Mouse (Mus musculus) frontal cortex, postnatal 14 days (tissue): ENCODE data around the gene Tyrp1.
A peak's percentile ranks its signal among the peaks of the same experiment; 100 is the strongest.

Experiments used
- DNase-seq, 2 experiments: peaks; one replicate each; pipeline ENCODE4 v3.0.0; 2022; ENCODE audit warnings: low spot score in 2 of 2

Tyrp1 gene

DNA sequence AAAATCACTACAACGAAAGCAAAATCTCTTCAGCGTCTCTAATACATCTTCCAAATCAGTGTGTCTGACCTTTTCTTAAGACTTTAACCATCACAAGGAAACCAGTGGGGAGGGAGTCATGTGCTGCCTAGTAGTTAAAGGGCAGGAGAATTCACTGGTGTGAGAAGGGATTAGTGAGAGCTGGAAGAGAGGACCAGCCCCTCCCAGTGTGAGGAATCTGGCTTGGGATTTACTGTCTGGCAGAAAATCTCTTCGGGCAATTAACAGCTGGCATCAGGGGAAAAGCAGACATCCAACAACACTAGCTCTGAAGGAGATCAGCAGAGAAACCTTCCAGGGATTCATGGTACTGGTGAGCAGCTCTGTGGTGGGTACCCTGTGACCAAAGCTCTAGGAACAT lies at the start of gene Tyrp1:
Gene Tyrp1 (plus strand): TSS at position 74 of the 400 bp plus-strand sequence.
- DNase-seq, result no peak

DNA sequence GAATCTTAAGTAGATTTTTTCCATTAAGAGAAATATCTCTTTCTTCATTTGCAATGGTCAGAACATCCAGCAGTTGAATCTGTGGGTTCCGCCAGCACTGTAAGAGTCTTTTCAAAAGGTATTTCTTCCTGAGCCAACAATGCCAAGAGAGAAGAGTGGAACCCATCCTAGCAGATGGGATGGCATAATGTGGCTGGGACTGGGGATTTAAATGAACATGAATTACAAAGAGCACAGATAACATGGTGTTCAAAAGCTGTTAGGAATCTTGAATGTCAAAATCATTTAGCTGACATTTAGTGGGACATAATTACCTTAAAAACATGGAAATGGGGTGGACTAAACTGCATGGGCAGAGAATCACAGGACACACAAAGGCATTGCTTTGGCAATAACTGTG lies 45.6 kb upstream of the Tyrp1 start:
- DNase-seq, result no peak

DNA sequence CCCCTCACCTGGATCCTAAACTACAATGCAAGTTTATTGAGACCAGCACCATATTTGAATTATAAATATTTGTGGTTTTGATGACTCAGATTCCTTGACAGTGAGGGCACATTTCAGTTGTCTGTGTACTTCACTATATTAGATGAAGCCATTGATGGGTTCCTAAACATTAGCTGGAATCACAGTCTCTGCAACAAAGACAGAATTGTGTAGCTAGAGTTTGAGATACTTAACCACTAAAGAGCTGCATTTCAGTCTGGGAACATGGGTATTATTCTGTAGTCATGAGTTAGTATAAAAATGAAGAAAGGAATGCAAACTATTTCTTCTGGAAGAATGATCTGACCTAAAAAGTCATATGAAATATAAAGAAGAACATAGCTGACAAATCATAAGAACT lies 14.4 kb upstream of the Tyrp1 start:
- no peak for DNase-seq

DNA sequence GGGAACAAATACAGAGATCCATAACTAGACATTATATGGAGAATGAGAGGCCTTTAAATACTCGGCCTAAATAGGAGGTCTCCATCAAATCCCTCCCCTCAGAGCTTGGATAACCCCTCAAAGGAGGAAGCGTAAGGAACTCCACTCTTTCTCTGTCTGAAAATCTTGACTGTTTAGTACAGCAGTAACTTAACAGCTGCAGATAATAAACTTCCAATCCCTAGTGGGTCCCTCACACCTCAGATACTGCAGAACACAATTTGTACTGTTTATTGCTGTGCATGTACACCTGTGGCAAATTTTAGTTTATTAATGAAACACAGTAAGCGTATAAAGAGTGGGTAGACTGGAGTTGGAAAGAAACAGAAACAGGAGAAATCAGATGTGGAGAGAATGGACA lies 12.0 kb upstream of the Tyrp1 start:
- DNase-seq, result no peak

DNA sequence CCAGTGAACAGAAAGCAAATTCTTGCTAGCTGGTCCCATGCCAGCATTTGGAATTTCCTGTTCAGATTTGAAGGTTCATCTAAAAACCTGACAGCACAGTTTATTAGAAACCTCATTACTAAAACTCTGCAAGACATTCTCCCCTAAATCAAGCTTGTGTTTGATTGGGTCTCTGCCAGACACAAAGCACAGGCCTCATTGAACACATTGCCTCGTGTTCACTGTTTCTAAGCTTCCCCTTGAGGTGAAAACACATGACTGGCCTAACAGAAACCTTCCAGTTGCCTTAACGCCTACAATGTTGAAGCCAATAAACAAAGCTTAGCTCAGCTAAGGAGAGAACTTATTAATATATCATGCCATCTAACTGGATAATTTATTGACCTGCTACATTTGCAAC lies 5.7 kb upstream of the Tyrp1 start:
- no peak for DNase-seq

DNA sequence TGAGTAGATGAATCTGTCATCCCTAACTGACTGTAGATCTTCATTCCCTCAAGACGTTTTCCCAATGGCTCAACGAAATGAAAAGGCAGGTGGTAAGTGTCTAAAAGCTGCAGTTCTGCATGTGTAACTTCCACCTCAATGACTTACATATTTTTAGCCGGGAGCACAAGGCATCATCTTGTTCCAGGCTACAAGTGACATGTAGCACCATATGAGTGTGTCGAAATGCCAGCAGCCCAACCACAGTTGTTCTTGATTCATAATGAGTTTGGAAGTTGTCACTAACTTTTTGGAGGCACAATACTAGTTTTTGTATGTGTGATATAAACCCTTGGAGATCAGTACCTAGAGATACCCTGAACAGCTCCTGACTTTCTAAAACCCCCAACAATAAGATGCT lies 5.4 kb downstream of the Tyrp1 start:
- DNase-seq, result no peak

DNA sequence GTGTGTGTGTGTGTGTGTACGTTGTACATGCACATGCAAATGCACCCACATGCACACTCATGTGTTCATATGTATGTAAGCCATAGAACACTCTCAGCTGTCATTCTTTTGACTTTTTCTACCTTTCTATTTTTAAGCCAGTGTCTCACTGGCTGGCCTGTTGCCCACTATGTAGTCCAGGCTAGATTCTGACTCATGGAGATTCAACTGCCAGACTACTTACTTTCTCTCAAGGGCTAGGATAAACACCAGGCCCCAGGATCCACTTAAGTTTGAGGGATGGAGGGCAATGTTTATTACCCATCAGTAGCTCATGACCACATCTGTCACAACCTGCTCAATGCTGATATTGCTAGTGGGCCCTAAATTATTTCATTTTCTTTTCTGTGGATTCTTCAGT lies 8.1 kb downstream of the Tyrp1 start:
- no peak for DNase-seq

DNA sequence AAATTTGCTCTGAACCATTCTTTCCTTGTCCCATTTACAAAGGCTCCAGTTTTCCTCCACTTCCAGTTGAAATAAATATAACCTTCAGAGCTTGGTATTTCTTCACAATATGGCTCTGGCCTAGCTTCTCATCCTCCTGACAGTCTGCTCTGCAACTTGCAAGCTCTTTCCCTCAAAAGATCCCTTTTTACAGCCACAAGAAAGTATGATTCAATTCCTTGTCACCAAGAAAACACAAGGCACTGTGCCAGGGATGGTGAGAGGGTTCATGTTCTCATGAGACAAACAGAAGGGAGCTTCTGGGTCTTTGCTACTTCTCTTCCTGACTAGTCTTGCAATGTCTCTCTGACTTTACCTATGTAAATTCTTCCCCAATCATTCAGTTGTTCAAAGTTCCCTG lies 9.8 kb downstream of the Tyrp1 start:
- DNase-seq, result no peak

DNA sequence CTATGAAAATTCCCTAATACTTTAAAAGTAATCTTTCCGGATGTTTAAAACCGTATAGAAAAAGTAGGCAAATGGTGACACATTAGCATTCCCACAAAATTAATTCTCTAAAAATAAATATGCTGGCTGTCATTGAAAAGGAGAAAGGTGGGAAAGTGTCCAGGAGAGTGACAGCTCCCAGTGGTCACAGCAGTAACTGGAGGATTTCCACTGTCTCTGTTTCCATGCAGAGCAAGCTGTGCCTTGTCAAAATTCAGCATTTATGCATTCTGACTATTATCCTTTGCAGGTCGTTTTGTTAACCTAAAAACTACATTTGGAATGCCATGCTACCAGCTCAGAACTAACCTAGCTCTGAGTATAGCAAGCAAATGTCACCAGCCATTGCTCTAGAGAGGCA lies 12.1 kb downstream of the Tyrp1 start:
- no peak for DNase-seq

DNA sequence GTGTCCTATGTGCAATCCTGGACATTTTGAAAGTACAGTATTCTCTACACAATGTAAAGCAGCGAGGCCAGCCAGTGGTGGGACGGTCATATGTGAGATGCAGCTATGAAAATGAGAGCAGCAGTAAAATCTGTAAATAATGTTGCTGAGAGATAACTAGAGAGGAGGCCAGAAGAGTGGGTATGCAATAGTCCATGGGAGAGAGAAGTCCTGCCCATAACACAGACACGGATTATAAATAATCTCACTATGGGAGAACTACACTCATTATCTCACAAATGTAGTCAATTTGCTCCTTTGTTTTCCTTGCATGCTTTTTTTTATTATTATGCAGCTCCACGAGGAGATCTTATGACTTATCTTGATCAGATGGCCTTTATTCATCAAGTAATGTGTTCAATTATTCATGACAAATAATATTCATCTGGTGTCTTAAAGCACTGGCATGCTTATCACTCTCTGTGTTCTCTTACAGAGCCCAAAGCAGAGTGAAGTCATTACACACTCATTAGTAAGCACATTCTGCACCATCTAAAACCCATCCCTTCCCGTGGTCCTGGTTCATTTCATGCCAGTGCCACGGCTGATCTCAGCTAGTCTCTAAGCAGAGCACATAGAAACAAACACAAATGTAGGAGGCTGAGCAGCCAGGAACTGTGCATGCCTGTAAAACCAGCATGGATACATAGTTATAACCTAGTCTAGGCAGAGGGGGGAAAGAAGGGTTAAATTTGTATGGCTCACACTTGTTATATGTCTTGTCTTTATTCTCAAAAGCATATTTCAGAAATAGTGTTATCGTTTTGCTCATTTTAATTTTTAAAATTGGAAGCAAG lies 18.9 kb downstream of the Tyrp1 start:
- no peak for DNase-seq

DNA sequence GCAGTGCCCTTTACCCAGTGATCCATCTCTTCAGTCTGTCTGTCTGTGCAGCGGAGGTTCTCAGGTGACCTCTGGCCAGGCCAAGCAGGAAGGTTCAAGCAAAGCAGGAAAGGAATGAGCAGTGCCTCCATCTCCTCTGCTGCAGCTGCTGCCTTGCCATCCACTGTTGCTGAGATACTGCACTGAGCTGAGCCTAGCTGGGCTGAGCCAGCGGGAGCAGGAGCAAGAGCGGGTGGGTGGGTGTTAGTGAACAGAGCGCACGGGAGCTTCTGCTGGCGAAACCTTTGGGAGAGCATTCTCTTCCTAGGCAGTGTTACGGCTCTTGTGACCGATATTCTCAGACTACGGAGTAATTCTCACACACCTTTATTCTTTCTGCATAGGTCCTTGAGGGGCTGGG lies 21.6 kb downstream of the Tyrp1 start:
- peak in 1 of 2 experiments; percentile 16 for DNase-seq

DNA sequence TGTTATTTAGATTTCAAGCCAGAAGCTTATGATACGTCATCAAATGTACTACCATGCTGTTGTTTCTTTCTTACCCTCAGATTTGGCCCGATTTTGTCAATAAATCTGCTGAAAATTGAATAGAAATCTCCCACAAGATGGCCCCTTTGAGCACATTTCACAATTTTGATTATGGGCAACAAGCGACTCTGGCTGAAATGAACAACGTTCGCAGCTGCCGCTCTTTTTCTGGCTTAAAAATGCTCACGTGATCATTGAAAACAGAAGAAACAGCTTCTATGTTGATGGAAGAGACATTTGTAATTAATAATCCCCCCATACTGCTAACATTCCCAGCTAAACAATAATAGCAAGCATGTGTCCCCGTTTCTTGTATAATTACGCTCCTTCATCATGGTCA lies 29.0 kb downstream of the Tyrp1 start:
- no peak for DNase-seq

DNA sequence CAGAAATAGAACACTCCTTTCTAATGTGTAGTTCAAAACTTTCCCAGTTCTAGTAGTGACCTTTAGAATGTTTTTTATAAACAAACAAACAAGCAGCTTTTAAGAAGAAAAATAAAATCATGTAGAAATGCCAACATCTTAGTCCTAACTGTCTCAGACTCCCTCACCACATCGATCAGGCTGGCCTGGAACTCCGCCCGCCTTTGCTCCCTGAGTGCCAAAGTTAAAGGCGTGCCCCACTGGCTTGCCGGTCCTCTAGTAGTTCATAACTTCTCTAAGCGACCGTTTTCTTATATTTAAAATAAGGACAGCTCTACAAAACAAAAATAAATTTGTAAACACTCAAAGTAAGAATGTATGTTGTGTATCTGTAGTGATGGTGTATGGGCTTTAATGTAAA lies 30.0 kb downstream of the Tyrp1 start:
- no peak for DNase-seq

DNA sequence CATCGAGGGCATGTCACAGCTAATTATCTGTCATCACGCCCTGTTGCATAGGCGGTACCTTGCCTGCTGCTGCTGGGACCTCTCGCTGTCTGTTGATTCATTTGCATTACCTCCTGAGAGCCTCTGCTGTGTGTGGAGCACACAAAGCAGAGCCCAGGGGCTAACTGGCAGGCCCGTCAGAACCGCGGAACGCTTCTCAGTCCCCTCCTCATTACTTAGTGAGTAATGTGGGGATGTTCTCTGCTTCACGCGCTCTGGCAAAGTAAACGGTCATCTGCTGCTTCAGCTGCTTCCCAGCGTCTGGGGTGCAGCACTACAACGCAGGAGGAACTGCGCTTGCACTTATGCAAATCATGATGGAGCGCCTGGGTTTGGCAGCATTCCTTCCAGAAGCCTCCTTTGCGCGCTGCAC lies 30.6 kb downstream of the Tyrp1 start:
- DNase-seq, result peak; percentile 36 to 58

DNA sequence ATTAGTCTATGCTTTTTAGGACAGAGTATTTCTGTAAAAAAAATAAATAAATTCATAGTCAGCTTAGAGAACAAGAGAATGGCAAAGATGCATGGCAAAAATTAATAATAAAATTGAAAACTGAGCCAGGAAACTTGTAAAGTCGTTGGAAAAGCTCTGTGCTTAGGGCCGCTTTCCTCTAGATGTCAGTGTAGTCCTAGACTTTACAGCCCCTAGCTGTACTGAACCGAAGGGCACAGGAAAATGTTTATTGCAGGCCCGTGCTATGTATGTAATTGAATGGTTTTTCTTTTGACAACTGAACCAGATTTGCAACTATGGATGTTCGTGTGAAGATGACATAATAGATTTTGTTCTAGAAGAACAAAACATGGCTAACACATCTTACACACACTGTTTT lies 32.1 kb downstream of the Tyrp1 start:
- DNase-seq, result no peak

DNA sequence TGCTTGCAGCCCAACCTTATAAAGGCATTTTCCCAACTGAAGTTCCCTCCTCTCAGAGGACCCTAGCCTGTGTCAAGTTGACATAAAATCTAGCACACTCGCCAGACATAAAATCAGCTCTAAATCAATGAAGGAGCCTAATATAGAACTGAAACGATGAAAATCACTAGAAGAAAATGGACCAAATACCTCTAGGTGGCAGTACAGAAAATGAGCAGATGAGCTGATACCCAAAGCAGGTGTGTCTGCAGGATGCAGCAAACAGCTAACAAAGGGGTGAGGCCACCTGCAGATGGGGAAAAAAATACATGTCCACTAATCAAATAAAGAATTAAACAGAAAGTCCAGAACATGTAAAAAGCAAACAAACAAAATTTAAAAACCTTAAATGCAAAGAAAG lies 35.7 kb downstream of the Tyrp1 start:
- no peak for DNase-seq

DNA sequence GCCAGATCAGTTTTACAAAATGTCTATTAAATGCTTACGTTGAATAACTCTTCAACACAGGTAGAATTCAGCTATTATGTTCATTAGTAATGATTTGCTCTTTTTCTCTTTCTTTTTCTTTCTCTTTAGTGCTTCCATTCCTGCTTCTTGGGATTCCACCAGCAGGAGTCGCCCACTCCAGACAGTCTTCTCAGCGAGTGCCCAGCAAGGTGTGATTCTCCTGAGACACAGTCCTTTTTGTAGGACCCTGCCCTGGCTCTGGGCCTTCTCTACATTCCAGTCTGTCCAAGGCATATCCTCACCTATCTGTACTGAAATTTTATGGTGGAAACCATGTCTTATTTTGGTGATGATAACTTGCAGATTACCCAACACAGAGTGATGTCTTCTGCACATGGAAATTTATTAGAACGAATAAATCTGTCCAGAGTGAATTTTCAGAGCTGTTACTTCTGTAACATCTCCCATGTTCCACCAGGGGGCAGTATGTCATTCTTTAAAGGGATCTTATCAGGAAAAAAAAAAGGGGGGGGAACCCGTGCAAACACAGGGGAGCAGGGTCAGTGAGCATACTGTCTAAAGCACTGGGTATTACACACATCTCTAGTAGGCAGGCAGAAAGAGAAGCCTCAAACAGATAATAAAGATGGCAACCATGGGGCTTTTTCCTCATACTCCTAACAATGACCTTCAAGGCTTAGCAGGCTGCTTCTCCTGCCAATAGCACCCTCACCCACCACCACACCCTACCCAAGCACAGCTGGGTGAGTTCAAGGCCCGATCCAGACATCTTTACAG lies 39.1 kb downstream of the Tyrp1 start:
- DNase-seq, result no peak

DNA sequence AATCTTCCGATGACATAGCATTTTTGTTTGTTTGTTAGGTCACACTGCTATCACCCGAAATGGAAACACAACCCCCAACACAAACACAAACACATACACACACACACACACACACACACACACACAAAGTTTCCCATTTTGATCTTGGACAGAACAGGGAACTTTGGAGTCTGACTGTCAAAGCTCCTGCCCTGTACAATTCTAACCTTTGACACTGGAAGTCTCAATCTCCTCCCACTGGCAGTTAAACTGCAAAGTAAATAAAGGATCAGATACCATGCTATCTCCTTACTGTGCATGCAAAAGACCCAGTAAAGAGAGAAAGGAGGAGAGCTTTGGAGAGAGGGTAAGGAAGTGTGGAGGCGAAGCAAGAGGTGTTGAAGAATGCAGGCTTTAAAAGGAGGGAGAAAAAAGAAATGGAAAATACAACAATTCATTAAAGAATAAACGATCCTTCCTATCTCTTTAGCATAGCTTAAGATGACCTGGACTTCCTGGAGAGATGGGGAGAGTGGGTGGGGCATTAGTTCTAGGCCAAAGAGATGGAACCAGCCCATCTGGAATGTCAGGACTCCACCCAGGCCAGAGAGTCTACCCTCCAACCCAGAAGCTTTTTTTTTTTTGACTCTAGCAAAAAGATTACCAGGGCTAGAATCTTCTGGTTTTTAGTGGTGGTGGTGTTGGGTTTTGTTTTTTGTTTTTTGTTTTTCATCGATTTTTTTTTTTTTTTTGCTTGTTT lies 40.4 kb downstream of the Tyrp1 start:
- DNase-seq, result no peak

DNA sequence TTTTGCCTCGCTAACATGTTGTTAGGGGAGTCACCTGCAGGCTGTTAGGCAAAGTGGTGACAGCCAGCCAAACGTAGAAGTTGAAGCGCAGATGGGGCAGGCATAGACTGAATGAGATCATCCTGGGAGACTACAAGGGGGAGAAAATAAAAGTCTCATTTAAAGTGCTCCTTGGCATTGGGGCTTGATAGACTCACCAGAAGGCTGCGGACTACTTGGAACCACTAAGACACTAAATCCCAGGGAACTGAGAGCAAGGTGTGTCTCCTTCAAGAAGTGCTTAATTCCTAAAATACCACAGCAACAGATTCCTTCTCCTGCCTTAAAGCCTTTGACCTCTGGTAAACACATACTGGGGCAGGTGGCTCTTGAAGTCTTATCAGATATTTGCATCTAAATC lies 41.1 kb downstream of the Tyrp1 start:
- no peak for DNase-seq

DNA sequence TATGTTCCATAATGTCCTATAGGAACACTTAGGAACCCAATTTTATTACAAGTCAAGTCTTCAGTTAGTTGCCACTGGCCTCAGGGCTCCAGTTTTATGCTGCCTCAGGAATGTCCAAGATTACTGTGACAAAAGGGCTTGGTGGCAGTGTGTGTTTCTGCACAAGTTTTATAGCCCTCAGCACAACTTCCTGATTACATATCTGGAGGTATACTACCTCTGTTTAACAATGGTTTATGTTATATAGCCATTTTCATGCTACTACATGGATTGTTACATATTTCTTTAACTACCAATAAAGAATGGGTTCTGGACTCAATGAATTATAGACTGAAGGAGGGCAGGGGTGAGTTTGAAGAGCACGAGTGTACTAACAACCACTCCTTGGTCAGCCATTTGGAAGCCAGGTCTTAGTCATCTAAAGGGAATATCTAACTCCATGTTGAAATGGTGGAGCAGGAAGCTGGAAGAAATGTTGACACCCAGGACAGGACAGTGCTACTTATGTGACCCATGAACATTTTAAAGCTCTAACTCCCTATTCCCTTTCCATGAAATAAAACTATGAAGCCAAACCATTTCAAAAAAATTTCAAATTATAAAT lies 48.2 kb downstream of the Tyrp1 start:
- DNase-seq, result no peak

DNA sequence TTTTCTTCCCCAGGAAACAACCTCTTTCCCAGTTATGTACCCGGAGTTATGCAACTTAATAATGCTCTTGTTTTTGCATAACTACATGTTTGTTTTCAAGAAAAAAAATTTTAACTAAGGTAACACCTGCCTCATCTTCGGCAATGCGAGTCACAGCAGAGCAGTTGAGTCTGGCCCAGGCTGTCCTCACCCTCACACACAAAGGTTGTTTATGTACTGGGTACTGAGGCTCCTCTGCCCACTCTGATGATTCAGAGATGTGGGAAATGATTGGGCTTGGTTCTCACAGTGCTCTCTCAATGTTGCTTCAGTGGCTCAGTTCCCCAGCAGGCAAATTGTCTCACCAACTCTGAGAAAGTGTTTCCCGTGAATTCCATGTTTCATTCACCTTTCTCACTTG lies 52.7 kb downstream of the Tyrp1 start:
- DNase-seq, result no peak

DNA sequence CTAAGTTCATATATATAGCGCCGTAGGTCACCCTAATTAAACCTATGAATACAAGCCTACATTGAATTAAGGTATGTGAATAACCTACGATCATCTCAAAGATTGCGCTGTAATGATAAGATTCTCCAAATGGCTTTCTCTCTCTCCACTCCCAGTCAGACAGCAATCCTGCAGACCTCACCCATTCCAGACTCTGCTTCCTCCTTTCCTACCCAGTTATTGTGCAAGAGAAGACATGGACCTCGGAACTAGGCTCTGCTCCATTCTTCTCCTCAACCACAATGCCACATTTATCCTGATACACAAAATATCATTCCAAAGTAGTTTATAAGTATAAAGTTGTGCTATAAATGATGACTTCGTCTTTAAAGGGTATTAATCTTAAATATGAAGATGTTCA lies 57.1 kb downstream of the Tyrp1 start:
- DNase-seq, result no peak
